Mouse (Mus musculus) embryonic stem cell, embryonic (primary cell): ENCODE results near the gene Pigw.

Experiments
- CTCF ChIA-PET, 4 experiments: fragments of 300-600 bp in 2 of 4; fragments of 350-600 bp in 2 of 4; sonication (Branson Sonifier 250); formaldehyde crosslinking; loops; one replicate each; lab custom pipeline; 2022; ENCODE audit warnings: inconsistent platforms in 2 of 4; lab: Charles Lee
- POLR2A ChIA-PET, 4 experiments: fragments of 300-600 bp in 2 of 4; fragments of 350-600 bp in 2 of 4; sonication (Branson Sonifier 250); formaldehyde crosslinking; loops; one replicate each; lab custom pipeline; 2022; ENCODE audit warnings: antibody characterized with exemption in 4 of 4, inconsistent platforms in 1 of 4; lab: Charles Lee

The Pigw gene

DNA sequence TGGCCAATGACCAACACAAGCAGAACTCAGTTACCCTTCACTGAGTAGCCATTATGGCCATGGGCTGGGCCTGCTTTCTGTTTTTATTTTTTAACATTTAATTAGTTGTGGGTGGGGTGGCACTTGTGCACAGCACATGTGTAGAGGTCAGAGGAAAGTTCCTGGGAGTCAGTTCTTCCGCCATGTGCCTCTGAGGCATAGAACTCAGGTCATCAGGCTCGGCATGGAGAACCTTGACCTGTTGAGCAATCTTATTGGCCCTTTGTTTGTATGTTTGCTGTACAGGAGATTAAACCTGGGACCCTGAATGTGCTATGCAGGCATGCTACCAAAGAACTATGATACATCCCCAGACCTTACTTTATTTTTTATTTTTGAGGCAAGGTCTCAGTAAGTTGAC is 9.4 kb upstream of the Pigw start:
- ChIA-PET POLR2A (interaction anchor here in 1 of 4 experiments (1.0 to 3.7 kb wide), 2 partner anchors 9 to 29 kb away, joined by 3 to 21 read pairs; partner anchors contain the start of genes Myo19 and Pigw), CTCF (interaction anchor here in 1 of 4 experiments (0.7 kb wide), 1 partner anchor 755 kb away, joined by 5 read pairs; no protein-coding TSS in a partner anchor)

GRCm38 (mm10) chr11:84888025-84888424 is 7.9 kb upstream of the Pigw start:
- CTCF ChIA-PET, result no interaction called here

DNA sequence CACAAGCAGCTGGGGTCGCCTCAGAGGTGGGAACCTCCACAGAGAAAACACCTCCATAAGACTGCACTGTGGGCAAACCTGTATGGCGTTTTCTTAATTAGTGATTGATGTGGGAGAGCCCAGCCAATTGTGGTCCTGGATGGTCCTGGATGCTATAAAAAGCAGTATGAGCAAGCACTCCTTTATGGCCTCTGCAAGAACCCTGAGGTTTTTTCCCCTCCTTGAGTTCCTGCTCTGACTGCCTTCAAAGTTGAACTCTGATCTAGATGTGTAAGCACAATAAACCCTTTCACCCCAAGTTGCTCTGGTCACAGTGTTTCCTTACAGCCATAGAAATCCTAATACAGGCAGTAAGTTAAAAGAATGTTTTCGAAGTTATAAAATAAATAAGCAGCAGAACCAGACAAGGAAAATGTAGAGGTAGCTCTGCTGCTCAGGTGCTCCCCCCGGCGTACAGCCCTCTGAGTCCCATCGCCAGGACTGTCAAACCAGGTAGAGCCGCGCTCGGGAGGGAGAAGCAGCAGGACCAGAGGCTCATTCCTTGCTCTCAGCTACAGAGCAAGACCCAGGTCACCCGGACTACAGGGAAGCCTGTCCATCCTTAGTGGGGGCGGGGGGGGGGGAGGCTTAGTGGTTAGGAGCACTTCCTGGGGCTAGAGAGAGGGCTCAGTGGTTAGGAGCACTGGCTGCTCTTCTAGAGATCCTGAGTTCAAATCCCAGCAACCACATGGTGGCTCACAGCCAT is 6.9 kb upstream of the Pigw start:
- POLR2A ChIA-PET, result interaction anchor here in 2 of 4 experiments (0.6 to 5.5 kb wide), 6 partner anchors 9 to 400 kb away, joined by 3 to 36 read pairs (median 7); partner anchors contain the start of gene Ggnbp2 (in 2 of the 2)
- CTCF ChIA-PET, result no interaction called here

More at GRCm38 (mm10) chr11:84888025-84888424, 7.9 kb upstream of the Pigw start:
- POLR2A ChIA-PET, result interaction anchor here in 1 of 4 experiments (1.0 to 5.5 kb wide), 2 partner anchors 8 to 17 kb away, joined by 3 to 36 read pairs; partner anchors contain the start of genes Ggnbp2, Myo19 and Pigw

GRCm38 (mm10) chr11:84886236-84886635 is 6.2 kb upstream of the Pigw start:
- ChIA-PET POLR2A (interaction anchor here in 2 of 4 experiments (1.9 to 5.5 kb wide), 5 partner anchors 15 to 68 kb away, joined by 4 to 36 read pairs (median 10); partner anchors contain the start of genes Ggnbp2 (in 2 of the 2) and Mrm1 (in 1 of the 2)), CTCF (no interaction called here)

DNA sequence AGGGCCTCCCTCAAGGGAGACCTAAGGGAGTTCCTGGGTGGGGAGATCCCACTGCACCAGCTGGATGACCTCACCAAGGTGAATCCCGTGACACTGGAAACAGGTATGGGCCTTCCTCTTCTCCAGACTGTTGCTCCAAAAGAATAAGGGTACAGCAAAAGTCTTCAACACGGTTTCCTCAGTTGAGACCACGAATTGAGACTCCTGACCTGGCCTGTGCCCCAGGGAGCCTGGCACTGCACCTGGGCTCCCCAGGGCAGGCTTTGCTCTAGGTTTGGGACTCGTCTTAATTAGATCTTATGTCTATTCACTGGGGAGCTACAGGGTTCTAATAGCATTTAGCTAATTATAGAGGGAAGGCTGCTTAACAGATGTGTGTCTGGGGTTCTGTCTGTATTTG is 5.2 kb upstream of the Pigw start:
- POLR2A ChIA-PET, result interaction anchor here in 3 of 4 experiments (1.1 to 5.5 kb wide), 10 partner anchors 10 to 67 kb away, joined by 3 to 36 read pairs (median 6); partner anchors contain the start of genes Ggnbp2 (in 2 of the 3) and Mrm1 (in 1 of the 3)
- CTCF ChIA-PET, result interaction anchor here in 3 of 4 experiments (0.6 to 1.3 kb wide), 4 partner anchors 9 to 1734 kb away, joined by 3 to 7 read pairs (median 3); no protein-coding TSS in a partner anchor

DNA sequence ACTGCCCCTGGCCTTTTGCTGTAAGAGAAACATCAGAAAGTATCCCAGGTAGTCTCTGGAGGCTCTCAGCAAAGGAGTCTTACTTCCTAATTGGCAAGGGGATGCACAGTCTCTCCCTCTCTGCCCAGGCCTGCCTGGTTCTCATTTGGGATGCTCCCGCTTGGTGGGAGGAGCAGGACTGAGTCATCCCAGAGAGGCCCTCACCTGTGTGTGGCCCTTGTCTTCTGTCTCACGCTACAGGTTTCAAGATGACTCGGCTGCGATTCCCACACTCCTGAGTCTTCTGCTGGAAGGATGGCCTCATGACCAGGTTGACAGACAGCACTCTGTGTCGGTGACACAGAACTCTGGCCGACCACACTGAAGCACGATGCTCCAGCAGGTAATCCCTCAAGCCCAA is 2.3 kb upstream of the Pigw start:
- CTCF ChIA-PET, result no interaction called here
- POLR2A ChIA-PET, result interaction anchor here in 2 of 4 experiments (0.6 to 4.1 kb wide), 6 partner anchors 9 to 631 kb away, joined by 3 to 112 read pairs (median 4); partner anchors contain the start of gene Ggnbp2 (in 1 of the 2)

GRCm38 (mm10) chr11:84880971-84881370 is 886 bp upstream of the Pigw start:
- ChIA-PET POLR2A (interaction anchor here (0.5 to 4.1 kb wide), 37 partner anchors 10 to 1374 kb away, joined by 3 to 112 read pairs (median 7); partner anchors contain the start of genes Ggnbp2 (in 4 of the 4), Mrm1 (in 2 of the 4), Znhit3 (in 2 of the 4) and Appbp2 (in 1 of the 4)), CTCF (interaction anchor here (0.6 to 2.0 kb wide), 10 partner anchors 36 to 1012 kb away, joined by 3 to 11 read pairs (median 4); partner anchors contain the start of gene Mrm1 (in 1 of the 4))

DNA sequence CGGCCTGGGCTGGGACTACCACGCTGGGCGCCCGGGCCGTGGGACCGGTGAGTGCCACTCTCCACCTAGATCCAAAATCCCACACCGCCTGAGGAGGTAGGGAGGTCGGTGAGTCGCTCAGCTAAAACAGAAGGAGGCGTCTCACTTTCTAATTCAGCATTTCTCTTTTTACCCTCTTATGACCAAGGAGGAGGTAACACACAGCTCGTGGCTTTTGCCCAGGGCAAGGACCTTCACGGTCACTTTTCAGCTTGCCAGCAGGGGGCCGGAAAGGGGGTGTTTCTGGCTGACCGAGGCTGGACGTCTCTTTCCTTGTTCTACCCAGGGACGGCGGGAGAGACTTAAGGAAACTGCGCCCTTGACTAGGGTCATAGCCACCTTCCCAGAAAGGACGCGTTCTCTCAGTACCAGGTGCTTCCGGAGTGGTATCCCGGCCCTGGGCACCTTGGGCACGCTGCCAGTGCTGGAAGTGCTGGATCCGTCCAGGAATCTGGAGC is 428 bp upstream of the Pigw start:
- ChIA-PET CTCF (interaction anchor here (0.6 to 2.0 kb wide), 14 partner anchors 9 to 1012 kb away, joined by 3 to 11 read pairs (median 4); partner anchors contain the start of genes Mrm1 (in 2 of the 4) and Ggnbp2 (in 1 of the 4)), POLR2A (interaction anchor here (0.5 to 4.1 kb wide), 54 partner anchors 8 to 1375 kb away, joined by 3 to 112 read pairs (median 5); partner anchors contain the start of genes Ggnbp2 (in 4 of the 4), Dhrs11 (in 2 of the 4), Mrm1 (in 2 of the 4) and Znhit3 (in 2 of the 4))

DNA sequence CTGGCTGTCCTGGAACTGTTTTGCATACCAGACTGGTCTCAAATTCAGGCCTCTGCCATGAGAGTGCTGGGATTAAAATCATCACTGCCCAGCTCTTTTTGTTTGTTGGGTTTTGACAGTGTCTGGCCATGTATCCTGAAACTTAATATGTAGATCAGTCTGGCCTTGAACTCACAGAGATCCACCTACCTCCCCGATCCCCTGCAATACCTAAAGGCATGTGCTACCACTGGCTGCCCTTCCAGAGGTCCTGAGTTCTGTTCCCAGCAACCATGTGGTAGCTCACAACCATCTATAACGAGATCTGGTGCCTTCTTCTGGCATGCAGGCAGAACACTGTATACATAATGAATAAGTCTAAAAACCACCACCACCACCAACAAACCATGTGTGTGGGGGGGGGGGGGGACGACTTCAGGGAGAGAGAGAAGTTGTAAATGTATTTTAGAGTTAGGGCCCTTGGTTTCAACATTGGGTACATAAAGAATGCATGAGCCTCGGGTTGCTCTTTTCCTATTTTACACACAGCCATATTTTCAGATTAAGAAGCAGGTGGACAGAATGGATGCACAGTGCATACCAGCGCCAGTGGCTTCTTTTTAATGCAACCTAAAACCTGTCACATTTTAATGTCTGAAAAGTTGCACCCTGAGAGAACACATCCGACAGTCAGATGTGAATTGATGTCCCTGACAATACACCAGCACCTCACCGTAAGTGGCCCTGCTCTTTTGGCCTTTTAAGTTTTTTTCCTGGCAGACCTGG is 896 bp downstream of the Pigw start:
- CTCF ChIA-PET, result interaction anchor here in 3 of 4 experiments (0.6 to 1.4 kb wide), 5 partner anchors 15 to 737 kb away, joined by 3 to 5 read pairs (median 4); partner anchors contain the start of gene Mrm1 (in 1 of the 3)
- POLR2A ChIA-PET, result interaction anchor here in 3 of 4 experiments (0.6 to 4.1 kb wide), 27 partner anchors 8 to 1075 kb away, joined by 3 to 112 read pairs (median 5); partner anchors contain the start of genes Ggnbp2 (in 3 of the 3), Mrm1 (in 2 of the 3), Znhit3 (in 2 of the 3) and Dhrs11 (in 1 of the 3)

- ChIA-PET CTCF (interaction anchor here in 1 of 4 experiments (1.0 kb wide), 1 partner anchor 43 kb away, joined by 3 read pairs; no protein-coding TSS in a partner anchor), POLR2A (interaction anchor here in 1 of 4 experiments (0.6 to 1.1 kb wide), 2 partner anchors 25 to 39 kb away, joined by 3 read pairs; no protein-coding TSS in a partner anchor)
Observed at GRCm38 (mm10) chr11:84876020-84876419, 4.1 kb downstream of the Pigw start.

GRCm38 (mm10) chr11:84873042-84873833 is 6.8 kb downstream of the Pigw start:
- ChIA-PET CTCF (interaction anchor here (0.6 to 1.3 kb wide), 5 partner anchors 47 to 107 kb away, joined by 3 to 11 read pairs (median 3); partner anchors contain the start of gene Mrm1 (in 1 of the 4)), POLR2A (interaction anchor here (0.6 to 7.2 kb wide), 20 partner anchors 7 to 357 kb away, joined by 3 to 112 read pairs (median 6); partner anchors contain the start of genes Myo19 (in 2 of the 4), Pigw (in 2 of the 4), Dhrs11 (in 1 of the 4) and Mrm1 (in 1 of the 4))

GRCm38 (mm10) chr11:84871548-84872069 is 8.5 kb downstream of the Pigw start:
- CTCF ChIA-PET, result interaction anchor here in 3 of 4 experiments (0.6 to 1.4 kb wide), 6 partner anchors 9 to 300 kb away, joined by 3 to 5 read pairs (median 4); partner anchors contain the start of genes Mrm1 (in 2 of the 3), Pigw (in 2 of the 3) and Myo19 (in 1 of the 3)
- POLR2A ChIA-PET, result interaction anchor here (0.6 to 7.2 kb wide), 39 partner anchors 8 to 1409 kb away, joined by 3 to 112 read pairs (median 9); partner anchors contain the start of genes Myo19 (in 4 of the 4), Pigw (in 4 of the 4), Dhrs11 (in 2 of the 4) and Mrm1 (in 2 of the 4)

DNA sequence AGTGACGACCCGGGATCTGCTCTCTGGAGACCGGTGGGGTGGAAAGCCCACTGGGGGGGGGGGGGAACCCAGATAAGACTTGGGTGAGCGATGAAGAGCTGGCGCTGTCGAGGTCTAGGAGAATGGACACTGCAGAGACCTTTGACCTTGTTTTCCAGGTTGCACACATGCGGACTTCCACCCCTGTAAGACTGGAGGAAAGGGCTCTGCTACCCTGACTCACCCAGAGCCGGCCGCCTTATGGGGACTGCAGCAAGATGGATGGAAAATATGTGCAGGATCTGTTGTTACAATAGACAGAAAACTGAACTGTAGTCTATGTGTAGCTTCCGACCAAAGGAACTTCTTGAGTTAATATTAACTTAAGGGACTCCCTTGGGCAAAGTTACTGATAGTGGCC is 9.0 kb downstream of the Pigw start:
- CTCF ChIA-PET, result interaction anchor here in 3 of 4 experiments (0.6 to 1.4 kb wide), 6 partner anchors 9 to 300 kb away, joined by 3 to 5 read pairs (median 4); partner anchors contain the start of genes Mrm1 (in 2 of the 3), Pigw (in 2 of the 3) and Myo19 (in 1 of the 3)
- POLR2A ChIA-PET, result interaction anchor here (0.5 to 7.2 kb wide), 43 partner anchors 8 to 749 kb away, joined by 3 to 112 read pairs (median 9); partner anchors contain the start of genes Mrm1 (in 4 of the 4), Myo19 (in 4 of the 4), Pigw (in 4 of the 4) and Dhrs11 (in 2 of the 4)

DNA sequence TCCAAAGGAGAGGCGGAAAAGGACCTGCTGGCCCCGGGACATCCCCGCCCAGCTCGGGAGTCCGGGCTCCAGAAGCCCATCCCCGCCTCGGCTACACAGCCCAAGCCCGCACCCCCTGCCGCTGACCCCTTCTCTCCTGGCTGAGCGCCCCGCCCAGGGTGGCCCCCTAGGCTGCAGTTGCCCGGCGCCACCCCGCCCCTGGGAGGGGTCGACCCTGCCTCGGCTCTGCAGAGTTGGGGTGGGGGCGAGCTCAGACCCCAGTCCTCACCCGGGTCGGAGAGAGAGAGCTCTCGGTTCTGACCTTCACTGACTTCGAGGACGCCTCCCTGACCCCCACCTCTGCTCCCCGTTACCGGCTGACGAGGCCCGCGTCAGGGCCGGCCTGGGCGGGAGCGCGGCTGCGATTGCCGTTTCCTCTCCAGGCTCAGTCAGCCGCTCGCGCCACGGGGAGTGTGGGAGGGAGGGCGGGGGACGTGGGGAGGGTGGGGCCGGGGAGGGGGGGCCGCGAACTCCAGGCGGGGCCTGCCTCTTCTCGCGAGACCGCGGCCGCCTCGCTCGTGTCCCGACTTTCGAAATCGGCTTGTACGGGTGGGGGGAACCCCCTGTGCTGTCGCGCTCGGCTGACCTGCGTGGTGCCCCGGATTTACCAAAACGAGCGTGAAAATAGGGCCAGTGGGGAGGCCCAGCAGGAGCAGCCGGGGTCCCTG is 9.6 kb downstream of the Pigw start, which contains the start of gene Ggnbp2:
TSS of gene Ggnbp2 (minus strand) at position 481 of the 707 bp plus-strand sequence.
- CTCF ChIA-PET, result interaction anchor here (0.5 to 1.4 kb wide), 9 partner anchors 10 to 301 kb away, joined by 3 to 15 read pairs (median 5); partner anchors contain the start of genes Mrm1 (in 2 of the 4), Myo19 (in 1 of the 4), Pigw (in 1 of the 4) and Znhit3 (in 1 of the 4)
- POLR2A ChIA-PET, result interaction anchor here (0.5 to 7.2 kb wide), 66 partner anchors 8 to 578 kb away, joined by 3 to 112 read pairs (median 4); partner anchors contain the start of genes Mrm1 (in 4 of the 4), Myo19 (in 4 of the 4), Pigw (in 4 of the 4) and Znhit3 (in 3 of the 4)
